9 mouse cellular contexts compared by ENCODE assay signal in genomic region chr2:168601491-168602386, GRCm38 (mm10). TPM values are rescaled to one million over a fixed set of nuclear protein-coding genes. Genes with fewer than 3 reads are reported as not detected.
DNase-seq lines count a peak whose midpoint lies in the region; ATAC-seq and TF ChIP-seq lines count a peak whose summit lies in the region.
"Had no signal": no experiment of that assay in that cellular context is flagged by ENCODE, and none has a peak within 500 bp of the region (broad histone marks: within the 10 kb centered on the region; RNA-seq: fewer than 3 reads in every experiment).

Nfatc2 (minus strand) TSS chr2:168601657.

- TF ChIP-seq POLR2A in liver, adult 2 months (IDR thresholded peaks at IDR 0.05; ENCODE audit: extremely low read depth, insufficient read depth, low read length), result no peak

- peak within 1 kb of the TSS; percentile 87 for H3K4me2 ChIP-seq in forebrain, embryonic 11.5 days (ENCODE audit: low read depth, low read length, severe bottlenecking)
- H3K4me2 ChIP-seq in heart, embryonic 14.5 days (ENCODE audit: low read length), result peak within 1 kb of the TSS; percentile 98
- H3K4me2 ChIP-seq in kidney, postnatal 0 days (ENCODE audit: low read length), result peak within 1 kb of the TSS; percentile 57
- H3K4me2 ChIP-seq in neural tube, embryonic 11.5 days (ENCODE audit: low read depth), result peak within 1 kb of the TSS; percentile 87

- peak; percentile 82 for ATAC-seq in forebrain, embryonic 11.5 days (replicated peaks; ENCODE audit: low FRiP score)
- ATAC-seq in heart, embryonic 14.5 days (ENCODE audit: insufficient number of reproducible peaks, insufficient read depth, low FRiP score, low read depth), result peak; percentile 42
- ATAC-seq in kidney, postnatal 0 days (replicated peaks; ENCODE audit: low FRiP score, low read depth), result peak; percentile 45; the same call in 1 of the 2 replicates
- peak; percentile 55; the same call in 1 of the 2 replicates for ATAC-seq in neural tube, embryonic 11.5 days (ENCODE audit: insufficient read depth, low FRiP score, low TSS enrichment)

- H3K79me2 ChIP-seq in C2C12 (ENCODE audit: control insufficient read depth, insufficient read depth), result no peaks in the 10 kb centered on the region
- no peaks in the 10 kb centered on the region for H3K79me2 ChIP-seq in liver, adult 2 months (ENCODE audit: control insufficient read depth, insufficient read depth, low read length)

- H3ac ChIP-seq in C2C12 (ENCODE audit: control insufficient read depth, insufficient read length, low read depth), result peak within 1 kb of the TSS; percentile 33

- peak; percentile 85 for DNase-seq in brain, adult 2 months (ENCODE audit: low read depth, low spot score)
- peak; percentile 82 for DNase-seq in forebrain, embryonic 11.5 days (ENCODE audit: low spot score)
- DNase-seq in kidney, postnatal 0 days (ENCODE audit: low spot score), result peak; percentile 96
- DNase-seq in liver, adult 2 months (ENCODE audit: extremely low read depth, low read depth, low spot score), result peak; percentile 24
- DNase-seq in neural tube, embryonic 11.5 days (ENCODE audit: low spot score), result peak; percentile 76
- DNase-seq in urinary bladder, postnatal 25 days (ENCODE audit: low spot score), result peak; percentile 64

- peak within 1 kb of the TSS; percentile 58 for H3K9ac ChIP-seq in forebrain, embryonic 11.5 days (ENCODE audit: low read length)
- H3K9ac ChIP-seq in heart, embryonic 14.5 days (ENCODE audit: low read length), result peak within 1 kb of the TSS; percentile 77
- peak within 1 kb of the TSS; percentile 32; the same call in 1 of the 2 replicates for H3K9ac ChIP-seq in kidney, postnatal 0 days (ENCODE audit: low read depth, low read length)
- H3K9ac ChIP-seq in liver, adult 2 months (ENCODE audit: low read depth, low read length), result no peak within 1 kb of the TSS; the same call in 1 of the 2 replicates
- peak within 1 kb of the TSS; percentile 52 for H3K9ac ChIP-seq in neural tube, embryonic 11.5 days (ENCODE audit: low read length)

- H3K27ac ChIP-seq in forebrain, embryonic 11.5 days (ENCODE audit: low read depth, low read length), result no peak within 1 kb of the TSS
- H3K27ac ChIP-seq in heart, embryonic 14.5 days (replicated peaks in 1 of 2; ENCODE audit: control insufficient read depth in 1 of 2, insufficient read depth in 1 of 2, low read depth in 2 of 2, low read length in 2 of 2), result peak within 1 kb of the TSS in 1 of 2 experiments; percentile 62; a peak in 2 of 4 replicates
- no peak within 1 kb of the TSS for H3K27ac ChIP-seq in kidney, postnatal 0 days
- no peak within 1 kb of the TSS for H3K27ac ChIP-seq in liver, adult 2 months (replicated peaks; ENCODE audit: insufficient read depth, low read depth, low read length)
- H3K27ac ChIP-seq in neural tube, embryonic 11.5 days (ENCODE audit: low read depth, low read length), result peak within 1 kb of the TSS; percentile 39; the same call in 1 of the 2 replicates

- H3K27me3 ChIP-seq in C2C12 (ENCODE audit: control insufficient read depth, insufficient read depth, insufficient read length), result peaks cover 4% of the 10 kb centered on the region
- peaks cover 34% of the 10 kb centered on the region for H3K27me3 ChIP-seq in forebrain, embryonic 11.5 days (ENCODE audit: control insufficient read depth, insufficient read depth, low read length)
- H3K27me3 ChIP-seq in heart, embryonic 14.5 days (ENCODE audit: control insufficient read depth, insufficient read depth, low read length), result peaks cover 11% of the 10 kb centered on the region; the same call in 1 of the 2 replicates
- peaks cover 6% of the 10 kb centered on the region; the same call in 1 of the 2 replicates for H3K27me3 ChIP-seq in kidney, postnatal 0 days (ENCODE audit: insufficient read depth, low read length)
- peaks cover 9% of the 10 kb centered on the region for H3K27me3 ChIP-seq in liver, adult 2 months (ENCODE audit: control insufficient read depth, insufficient read depth, low read length)
- H3K27me3 ChIP-seq in neural tube, embryonic 11.5 days (ENCODE audit: control insufficient read depth, insufficient read depth, low read length), result peaks cover 40% of the 10 kb centered on the region

- H3K9me3 ChIP-seq in forebrain, embryonic 11.5 days (ENCODE audit: control insufficient read depth, low read length), result no peaks in the 10 kb centered on the region
- H3K9me3 ChIP-seq in heart, embryonic 14.5 days (ENCODE audit: control insufficient read depth, low read length), result no peaks in the 10 kb centered on the region
- no peaks in the 10 kb centered on the region for H3K9me3 ChIP-seq in kidney, postnatal 0 days (replicated peaks; ENCODE audit: low read length)
- no peaks in the 10 kb centered on the region for H3K9me3 ChIP-seq in neural tube, embryonic 11.5 days (ENCODE audit: control insufficient read depth, low read length)

- H3K36me3 ChIP-seq in C2C12 (ENCODE audit: control insufficient read depth, insufficient read depth), result no peaks in the 10 kb centered on the region
- no peaks in the 10 kb centered on the region for H3K36me3 ChIP-seq in forebrain, embryonic 11.5 days (ENCODE audit: control insufficient read depth, insufficient read depth, low read length)
- H3K36me3 ChIP-seq in heart, embryonic 14.5 days (ENCODE audit: control insufficient read depth, insufficient read depth, low read length), result no peaks in the 10 kb centered on the region
- H3K36me3 ChIP-seq in kidney, postnatal 0 days (ENCODE audit: insufficient read depth, low read length), result no peaks in the 10 kb centered on the region
- no peaks in the 10 kb centered on the region for H3K36me3 ChIP-seq in liver, adult 2 months (ENCODE audit: control insufficient read depth, insufficient read depth, low read length)
- H3K36me3 ChIP-seq in neural tube, embryonic 11.5 days (ENCODE audit: control insufficient read depth, insufficient read depth, low read length), result no peaks in the 10 kb centered on the region

- no peak for TF ChIP-seq CTCF in C2C12 (IDR thresholded peaks at IDR 0.05; ENCODE audit: control insufficient read depth, insufficient read depth, insufficient read length)
- TF ChIP-seq CTCF in kidney, postnatal 0 days (IDR thresholded peaks at IDR 0.05; ENCODE audit: low read depth), result no peak
- no peak for TF ChIP-seq CTCF in liver, adult 2 months (IDR thresholded peaks at IDR 0.05; ENCODE audit: low read depth, low read length)

- 0 out of 2 replicates have a peak, but pooled peaks cover 3% of the 10 kb centered on the region for H3K4me1 ChIP-seq in forebrain, embryonic 11.5 days (replicated peaks; ENCODE audit: control insufficient read depth, insufficient read depth, low read length)
- H3K4me1 ChIP-seq in heart, embryonic 14.5 days (ENCODE audit: control insufficient read depth in 2 of 2, insufficient read depth in 2 of 2, low read length in 2 of 2), result peaks cover 34 to 44% of the 10 kb centered on the region in 2 experiments
- peaks cover 6% of the 10 kb centered on the region; the same call in 1 of the 2 replicates for H3K4me1 ChIP-seq in kidney, postnatal 0 days (replicated peaks; ENCODE audit: insufficient read depth, low read length)
- H3K4me1 ChIP-seq in liver, adult 2 months (ENCODE audit: control insufficient read depth, insufficient read depth, low read length), result no peaks in the 10 kb centered on the region
- 0 out of 2 replicates have a peak, but pooled peaks cover 5% of the 10 kb centered on the region for H3K4me1 ChIP-seq in neural tube, embryonic 11.5 days (ENCODE audit: control insufficient read depth, insufficient read depth, low read length)

- H3K79me3 ChIP-seq in C2C12 (ENCODE audit: low read depth), result no peaks in the 10 kb centered on the region

- WGBS in forebrain, embryonic 11.5 days, result 1% methylated on average over 56 of the region's 56 CpGs
- WGBS in heart, embryonic 14.5 days, result 2% methylated on average over 55 of the region's 56 CpGs
- 1% methylated on average over 52 of the region's 56 CpGs for WGBS in kidney, postnatal 0 days
- 6% methylated on average over 56 of the region's 56 CpGs for WGBS in liver, adult 2 months
- WGBS in neural tube, embryonic 11.5 days, result 2% methylated on average over 51 of the region's 56 CpGs

- peak within 1 kb of the TSS; percentile 30 for H3K4me3 ChIP-seq in C2C12 (ENCODE audit: insufficient read depth, poor library complexity, severe bottlenecking)
- H3K4me3 ChIP-seq in forebrain, embryonic 11.5 days (ENCODE audit: low read depth, low read length), result peak within 1 kb of the TSS; percentile 43
- peak within 1 kb of the TSS; percentile 45 to 58 for H3K4me3 ChIP-seq in heart, embryonic 14.5 days (ENCODE audit: control insufficient read depth in 1 of 2, insufficient read depth in 1 of 2, low read depth in 1 of 2, low read length in 2 of 2)
- peak within 1 kb of the TSS; percentile 32 for H3K4me3 ChIP-seq in kidney, postnatal 0 days (replicated peaks; ENCODE audit: low read depth, low read length)
- peak within 1 kb of the TSS; percentile 36; the same call in 1 of the 2 replicates for H3K4me3 ChIP-seq in liver, adult 2 months (ENCODE audit: insufficient read depth, low read depth, low read length)
- H3K4me3 ChIP-seq in neural tube, embryonic 11.5 days (ENCODE audit: low read depth, low read length), result peak within 1 kb of the TSS; percentile 46

TF ChIP-seq in C2C12, 6 proteins besides CTCF, POLR2A, EP300 and RAD21:
- TF ChIP-seq MAX (IDR thresholded peaks at IDR 0.05), result no peak
- TF ChIP-seq MYOD1 (IDR thresholded peaks at IDR 0.05; ENCODE audit: control insufficient read depth, insufficient read length, low read depth), result no peak
- TF ChIP-seq MYOG (IDR thresholded peaks at IDR 0.05; ENCODE audit: control insufficient read depth, extremely low read depth, insufficient read length), result no peak
- no peak for TF ChIP-seq CEBPB (IDR thresholded peaks at IDR 0.05; ENCODE audit: low read depth)
- no peak for TF ChIP-seq USF1 (IDR thresholded peaks at IDR 0.05; ENCODE audit: low read depth)
- TF ChIP-seq FOSL1 (IDR thresholded peaks at IDR 0.05; ENCODE audit: insufficient read depth, low read length, poor library complexity, severe bottlenecking), result no peak
TF ChIP-seq in C2C12: peak in this region for 0.

RNA-seq across cellular contexts. Expression of gene Nfatc2, which starts in this region (rescaled TPM):
- 0.07 TPM for polyA plus RNA-seq in C2C12 (2012; fragmentation: generic; extraction: Trizol)
- 0.55 and 0.89 TPM in 2 replicates for polyA plus RNA-seq in forebrain, embryonic 11.5 days (2014; fragmentation: Nextera tagmentation; extraction: Ambion mirVana)
- 13.0 and 13.2 TPM in 2 replicates for polyA plus RNA-seq in heart, embryonic 14.5 days (2014; fragmentation: Nextera tagmentation; extraction: Ambion mirVana)
- polyA plus RNA-seq in kidney, postnatal 0 days (2015; fragmentation: Nextera tagmentation; extraction: Ambion mirVana), result 2.0 TPM in 2 replicates
- 0.09 and 0.13 TPM in 2 replicates for total RNA-seq in liver, adult 2 months (2014; rRNA removed)
- 0.10 and 0.20 TPM in 2 replicates for polyA plus RNA-seq in liver, adult 2 months (2012; rRNA removed)
- polyA plus RNA-seq in neural tube, embryonic 11.5 days (2014; fragmentation: Nextera tagmentation; extraction: Ambion mirVana), result 0.93 and 1.0 TPM in 2 replicates
- total RNA-seq: MEL had no signal

Comparison
In these comparisons a context has a peak if more than half of its experiments do, and no peak if none do; other contexts are left out.
1. Peak in DNase-seq, ATAC-seq, H3K4me3 ChIP-seq, H3K9ac ChIP-seq and H3K4me2 ChIP-seq in forebrain, embryonic 11.5 days; RNA of the gene not detected or under 1 TPM.
2. Peak in DNase-seq and H3K4me3 ChIP-seq in liver, adult 2 months; RNA of the gene not detected or under 1 TPM.
3. DNase-seq: peak in every context shown above with its lines; median percentile 96 in kidney, postnatal 0 days; 85 in brain, adult 2 months; 82 in forebrain, embryonic 11.5 days; 76 in neural tube, embryonic 11.5 days; 64 in urinary bladder, postnatal 25 days; 24 in liver, adult 2 months.